Mouse (Mus musculus) CD8-positive naive resting alpha-beta T cell, adult 2 months (primary cell): ENCODE measurements around the gene Hist1h3f.
"Not testable (repeated sequence)": the region's sequence is repeated elsewhere in the genome, so short reads cannot be mapped to it uniquely, and the experiment has no call there.

ENCODE experiments used
- DNase-seq, 2 experiments: peaks; one replicate each; pipeline ENCODE4 v3.0.0; 2022; ENCODE audit warnings: low read depth in 2 of 2, low spot score in 2 of 2

Gene Hist1h3f

GRCm38 (mm10) chr13:23517603-23518294 lies 26.1 kb upstream of the Hist1h3f start:
- peak; percentile 86 to 89 for DNase-seq

- DNase-seq = no peak
Observed at GRCm38 (mm10) chr13:23518295-23518603, 25.6 kb upstream of the Hist1h3f start.

DNA sequence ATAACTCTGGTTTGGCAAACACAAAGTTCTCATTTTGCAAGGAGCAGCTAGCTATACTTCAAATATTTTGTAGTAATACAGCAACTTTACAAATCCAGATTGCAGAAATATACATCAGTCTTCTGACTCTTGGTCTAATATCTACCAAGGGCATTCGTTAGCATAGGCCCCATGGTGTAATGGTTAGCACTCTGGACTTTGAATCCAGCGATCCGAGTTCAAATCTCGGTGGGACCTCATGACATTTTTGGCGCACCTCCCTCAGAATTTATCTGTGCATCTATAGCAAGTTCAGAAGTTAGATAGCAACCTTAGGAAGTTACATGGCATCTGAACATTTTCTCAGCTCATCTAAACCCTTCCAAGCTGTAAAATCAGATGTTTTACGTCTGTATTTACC lies 25.0 kb upstream of the Hist1h3f start:
- DNase-seq = peak; percentile 87

DNA sequence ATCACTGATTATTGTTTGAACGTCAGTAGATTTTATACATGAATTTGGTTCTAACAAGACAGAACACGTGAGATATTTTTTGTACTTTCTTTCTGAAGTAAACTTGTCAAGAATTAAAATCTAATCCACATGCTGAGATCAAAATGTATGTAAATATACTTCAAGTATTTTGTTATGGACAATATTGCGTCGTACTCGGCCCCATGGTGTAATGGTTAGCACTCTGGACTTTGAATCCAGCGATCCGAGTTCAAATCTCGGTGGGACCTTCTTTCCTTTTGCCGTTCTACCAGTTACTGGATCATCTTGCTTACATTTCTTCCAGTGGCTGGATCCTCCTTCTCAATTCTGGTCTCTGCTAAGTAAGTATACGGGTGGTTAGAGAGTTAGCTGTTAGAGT lies 24.4 kb upstream of the Hist1h3f start:
- peak; percentile 79 to 80 for DNase-seq

DNA sequence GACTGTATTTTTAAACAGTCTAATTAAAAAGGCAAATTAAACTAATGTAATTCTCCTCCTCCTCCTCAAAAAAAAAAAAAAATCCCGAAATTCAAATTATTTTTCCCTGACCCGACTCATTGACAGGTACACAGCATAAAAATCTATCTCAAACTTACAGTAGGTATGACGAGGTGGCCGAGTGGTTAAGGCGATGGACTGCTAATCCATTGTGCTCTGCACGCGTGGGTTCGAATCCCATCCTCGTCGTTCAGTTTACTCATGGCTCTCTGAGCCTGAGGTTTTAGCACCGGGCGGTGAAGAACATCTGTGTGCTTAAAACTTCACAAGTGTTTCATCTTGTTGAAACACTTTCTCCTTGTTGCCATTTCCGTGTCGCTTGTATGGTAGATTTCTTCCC lies 22.1 kb upstream of the Hist1h3f start:
- DNase-seq = peak; percentile 74 to 76

GRCm38 (mm10) chr13:23523976-23524375 lies 19.9 kb upstream of the Hist1h3f start:
- DNase-seq = no peak

GRCm38 (mm10) chr13:23524654-23525053 lies 19.2 kb upstream of the Hist1h3f start:
- DNase-seq = peak; percentile 65 to 78

DNA sequence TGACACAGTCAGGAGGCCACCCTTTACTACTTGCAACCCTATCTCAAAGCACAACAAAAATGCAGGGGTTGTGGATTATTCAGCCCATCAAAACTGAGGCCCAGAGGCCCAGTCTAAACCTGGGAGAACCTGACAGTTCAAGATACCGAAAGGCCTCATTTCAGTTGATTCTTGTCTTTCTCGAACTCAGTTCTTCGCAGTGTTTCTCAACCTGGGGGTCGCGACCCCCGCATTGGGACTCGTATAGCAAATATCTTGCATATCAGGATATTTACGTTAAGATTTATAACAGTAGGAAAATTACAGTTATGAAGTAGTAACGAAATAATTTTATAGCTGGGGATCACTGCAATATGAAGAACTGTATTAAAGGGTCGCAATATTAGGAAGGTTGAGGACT lies 18.0 kb upstream of the Hist1h3f start:
- no peak for DNase-seq

GRCm38 (mm10) chr13:23526312-23526711 lies 17.5 kb upstream of the Hist1h3f start:
- peak; percentile 91 to 92 for DNase-seq

DNA sequence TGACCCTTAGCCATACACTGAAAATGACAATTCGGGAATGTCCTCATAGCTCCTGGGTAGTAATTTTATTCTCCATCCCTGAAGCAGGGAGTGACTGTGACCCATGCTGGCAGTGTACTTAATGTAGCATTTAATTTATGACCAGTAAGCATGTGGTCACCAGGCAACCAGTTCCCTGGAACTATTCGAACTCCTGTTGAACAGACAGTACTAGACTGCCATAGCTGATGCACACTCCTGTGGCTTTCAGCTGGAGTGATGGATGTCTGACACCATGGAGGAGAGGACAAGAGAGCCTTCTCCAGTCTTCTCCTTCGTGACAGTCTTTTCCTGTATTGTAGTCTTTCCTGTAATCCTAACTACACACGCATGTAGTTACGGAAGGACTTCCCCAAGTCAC lies 14.8 kb upstream of the Hist1h3f start:
- DNase-seq = no peak

DNA sequence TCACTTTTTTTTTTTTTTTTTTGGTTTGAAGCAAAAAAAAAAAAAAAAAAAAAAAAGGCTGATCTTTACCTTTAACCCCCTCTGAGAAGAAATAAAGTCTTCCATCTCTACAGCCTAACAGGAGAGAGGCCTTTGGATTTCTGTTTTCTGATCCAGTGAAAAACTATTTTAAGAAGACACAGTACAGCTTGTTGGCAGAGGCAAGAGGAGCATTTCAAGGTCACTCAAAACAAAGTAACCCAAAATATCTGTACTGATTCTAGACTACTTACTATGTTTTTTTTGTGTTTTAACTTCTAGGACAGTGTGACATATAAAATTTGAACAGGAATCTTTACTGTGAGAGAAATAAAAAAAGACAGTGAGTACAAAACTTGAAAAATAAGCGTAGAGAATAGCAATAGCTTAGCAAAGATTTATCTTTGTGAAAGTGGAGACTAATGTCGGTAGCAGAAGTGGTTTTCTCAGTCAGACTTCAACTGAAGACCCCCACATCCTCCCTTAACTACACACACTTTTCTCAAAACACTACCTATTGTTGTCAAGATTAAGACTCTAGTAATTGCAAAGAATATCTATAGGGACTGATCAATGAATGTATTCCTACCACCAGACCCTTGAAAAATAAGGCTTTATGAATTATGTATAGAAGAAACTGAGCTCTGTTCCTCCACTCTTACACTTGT lies 14.2 kb upstream of the Hist1h3f start:
- no peak for DNase-seq

DNA sequence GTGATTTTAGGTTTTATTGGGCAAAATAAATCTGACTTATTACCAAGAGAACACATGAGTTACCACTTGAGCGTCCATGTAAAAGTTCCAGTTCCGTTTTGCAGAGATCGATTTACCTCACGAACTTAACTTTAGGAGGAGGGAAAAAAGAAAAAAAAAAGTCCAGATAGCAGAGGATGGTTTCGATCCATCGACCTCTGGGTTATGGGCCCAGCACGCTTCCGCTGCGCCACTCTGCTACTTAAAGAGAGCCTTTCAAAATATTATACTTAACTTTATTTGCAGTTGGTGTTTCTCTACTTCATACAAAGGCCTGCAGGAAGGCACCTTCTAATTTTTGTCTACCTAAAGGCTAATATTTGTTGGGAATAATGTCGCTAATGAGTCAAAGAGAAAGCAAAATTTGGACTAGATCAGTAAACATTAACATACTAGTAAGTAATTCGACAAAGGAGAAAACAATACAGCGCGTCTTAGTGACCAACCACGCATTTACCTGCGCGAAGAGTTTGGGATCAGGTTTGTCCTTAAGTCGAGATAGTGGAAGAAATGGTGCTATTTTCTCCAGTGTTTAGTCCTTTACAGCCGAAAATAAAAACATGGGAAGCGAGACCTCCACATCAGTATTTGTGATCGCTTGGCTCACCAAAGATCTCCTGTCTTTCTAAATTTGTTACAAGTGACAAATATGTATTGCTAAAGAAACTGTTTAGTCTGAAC lies 13.5 kb upstream of the Hist1h3f start:
- DNase-seq = peak; percentile 82 to 85

DNA sequence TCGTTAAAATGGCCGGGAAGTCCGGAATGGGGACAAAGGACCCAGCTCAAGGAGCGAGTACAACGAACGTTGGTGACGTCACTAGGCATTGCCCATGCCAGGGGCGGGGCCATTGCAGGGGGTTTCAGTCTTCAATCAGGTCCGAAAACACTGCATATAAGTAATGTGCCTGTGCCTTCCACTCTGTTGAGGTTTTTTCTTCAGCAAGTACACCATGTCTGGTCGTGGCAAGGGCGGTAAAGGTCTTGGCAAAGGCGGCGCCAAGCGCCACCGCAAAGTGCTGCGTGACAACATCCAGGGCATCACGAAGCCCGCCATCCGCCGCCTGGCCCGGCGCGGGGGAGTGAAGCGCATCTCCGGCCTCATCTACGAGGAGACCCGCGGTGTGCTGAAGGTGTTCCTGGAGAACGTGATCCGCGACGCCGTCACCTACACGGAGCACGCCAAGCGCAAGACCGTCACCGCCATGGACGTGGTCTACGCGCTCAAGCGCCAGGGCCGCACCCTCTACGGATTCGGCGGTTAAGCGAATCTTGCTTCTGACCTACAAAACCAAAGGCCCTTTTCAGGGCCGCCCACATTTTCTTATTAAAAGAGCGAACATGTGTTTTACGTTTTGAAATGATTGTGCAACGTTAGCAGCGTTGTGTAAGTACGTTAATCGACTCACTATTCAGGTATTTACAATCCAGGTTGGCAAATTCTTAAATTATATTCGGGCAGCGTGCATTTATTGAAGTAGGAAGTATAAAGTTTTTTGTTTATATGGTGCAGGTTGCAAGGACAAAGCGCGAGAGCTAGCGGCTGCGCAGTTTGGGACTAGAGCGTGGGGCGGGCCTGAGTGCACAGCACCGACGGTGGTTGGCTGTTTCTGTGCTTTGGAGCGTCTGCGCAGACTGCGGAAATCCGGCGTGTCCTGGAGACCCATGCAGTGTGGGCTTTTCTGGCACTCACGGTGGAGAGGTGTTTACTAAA lies 12.7 kb upstream of the Hist1h3f start, which contains the start of gene Hist1h4h:
Gene Hist1h4h (plus strand): TSS at position 150 of the 975 bp plus-strand sequence.
- peak; percentile 91 to 95 for DNase-seq

- DNase-seq = no peak
Observed at GRCm38 (mm10) chr13:23532262-23533075, 11.4 kb upstream of the Hist1h3f start.

- DNase-seq = not testable (repeated sequence)
Observed at GRCm38 (mm10) chr13:23533560-23534367, 10.1 kb upstream of the Hist1h3f start, which contains the start of gene Hist1h2af. Gene Hist1h2af (plus strand): TSS chr13:23533906.

DNA sequence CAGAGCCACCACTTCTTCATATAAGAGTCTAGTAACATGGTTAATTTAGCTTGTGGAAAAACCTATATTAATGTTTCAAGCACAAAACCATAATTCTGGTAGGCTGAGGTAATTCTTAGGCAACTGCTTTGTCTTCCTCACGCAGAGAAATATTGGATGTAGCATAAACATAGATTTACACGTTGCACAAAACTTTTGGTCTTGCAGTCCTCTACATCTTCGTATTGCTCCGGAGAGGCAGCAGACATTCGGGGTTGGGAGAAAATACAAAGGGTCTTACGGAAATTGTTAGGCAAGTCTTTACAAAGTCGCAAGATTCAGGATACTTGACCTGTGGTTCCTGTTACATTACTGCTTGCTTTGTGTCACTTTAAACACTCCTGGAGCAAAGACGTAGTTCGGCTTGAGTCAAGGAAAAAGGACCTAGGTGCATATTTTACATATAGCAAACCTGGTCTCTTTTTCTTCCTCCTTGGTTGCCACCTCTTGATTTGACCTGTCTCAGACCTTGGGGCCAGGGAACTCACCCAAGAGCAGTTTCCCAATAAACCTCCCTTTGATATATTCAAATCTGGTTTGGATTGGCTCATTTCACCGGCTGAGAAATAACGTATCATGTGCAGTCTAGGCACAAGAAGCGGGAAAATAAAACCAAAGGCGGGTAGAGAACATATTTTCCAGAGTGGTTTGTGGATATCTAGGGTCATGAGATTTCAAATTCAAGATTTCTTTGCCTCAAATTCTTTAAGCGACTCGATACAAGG lies 9.3 kb upstream of the Hist1h3f start:
- DNase-seq = no peak

GRCm38 (mm10) chr13:23535137-23536075 lies 8.4 kb upstream of the Hist1h3f start, which contains the start of gene Hist1h3g:
Gene Hist1h3g (plus strand): TSS chr13:23535422.
- peak; percentile 65 to 81 for DNase-seq
